Mouse (Mus musculus) embryo, embryonic 11.5 days (tissue): Measurements from ENCODE around the gene Tspyl2.
A peak's percentile ranks its signal among the peaks of the same experiment; 100 is the strongest.
"Not testable (repeated sequence)": the region's sequence is repeated elsewhere in the genome, so short reads cannot be mapped to it uniquely, and the experiment has no call there.

Source experiments
- DNase-seq: peaks from one replicate; pipeline ENCODE4 v3.0.0-alpha.2; 2012; ENCODE audit warnings: low read depth, low spot score

Gene Tspyl2

DNA sequence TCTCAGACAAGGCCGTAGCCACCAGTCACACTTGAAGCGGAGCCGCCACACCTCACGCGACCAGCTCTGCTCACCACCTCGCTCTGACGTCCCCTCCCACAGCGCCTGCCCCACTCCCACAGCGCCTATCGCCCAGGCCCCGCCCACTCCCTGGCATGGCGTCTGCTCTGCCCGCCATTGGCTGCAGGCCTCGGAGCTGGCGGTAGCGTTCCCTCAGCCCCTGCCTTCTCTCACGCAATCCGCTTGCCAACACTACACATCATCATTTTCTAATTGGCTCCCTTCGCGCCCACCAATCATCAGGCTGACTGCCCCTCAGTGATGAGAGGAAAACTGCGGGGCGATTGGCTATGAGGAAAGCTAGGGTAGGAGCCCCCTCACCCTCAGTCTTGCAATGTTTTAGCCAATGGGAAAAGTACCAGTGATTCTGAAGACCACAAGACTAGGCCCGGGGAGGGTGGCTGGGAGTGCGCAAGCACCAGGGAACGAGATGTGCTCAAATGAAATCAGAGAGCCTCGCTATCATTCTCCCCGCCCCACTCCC is at the start of gene Tspyl2:
Tspyl2 (minus strand) TSS at position 68 of the 544 bp plus-strand sequence.
- peak; percentile 77 for DNase-seq

DNA sequence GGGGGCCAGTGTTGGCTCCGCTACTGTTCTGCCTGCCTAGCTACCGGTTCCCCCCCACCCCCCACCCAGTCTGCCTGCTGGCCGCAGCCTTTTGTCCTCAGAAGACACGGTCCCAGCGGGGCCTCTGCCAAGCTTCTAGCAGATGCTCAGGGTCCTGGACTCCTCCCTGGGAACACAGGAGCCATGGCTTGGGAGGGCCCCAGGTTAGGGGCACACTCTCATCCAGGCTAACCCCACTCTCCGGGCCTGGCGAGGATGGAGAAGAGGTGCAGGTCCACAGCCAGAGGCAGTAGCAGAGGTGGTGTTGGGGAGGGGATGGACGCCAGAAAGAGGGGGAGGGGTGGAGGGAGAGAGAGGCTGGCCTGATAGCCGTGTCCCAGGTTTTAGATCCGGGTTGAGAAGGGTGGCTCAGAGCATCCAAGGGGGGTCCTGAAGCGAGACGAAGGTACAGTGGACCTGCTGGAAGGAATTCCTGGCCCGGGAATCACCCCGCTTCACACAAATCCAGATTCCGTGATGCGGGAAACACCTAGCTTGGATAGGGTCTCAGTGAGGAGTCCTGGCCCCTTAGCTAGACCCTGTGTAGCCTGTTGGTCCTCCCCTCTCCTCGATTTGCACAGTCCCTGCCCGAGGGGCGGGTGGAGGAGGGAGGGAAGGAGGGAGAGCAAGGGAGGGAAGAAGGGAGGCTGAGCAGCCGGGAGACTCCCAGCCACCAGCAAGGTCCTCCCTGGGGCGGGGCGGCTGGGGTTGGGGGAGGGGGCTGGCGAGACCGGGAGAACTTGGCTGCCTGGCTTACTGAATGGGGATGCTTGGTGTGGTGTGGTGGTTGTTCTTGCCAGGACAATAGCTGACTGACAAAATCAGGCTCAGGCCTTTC is 26.4 kb upstream of the Tspyl2 start, which contains the start of gene Gpr173:
Gpr173 (minus strand) TSS at position 308 of the 877 bp plus-strand sequence.
- peak; percentile 48 for DNase-seq

GRCm38 (mm10) chrX:152368054-152368396 is 25.8 kb upstream of the Tspyl2 start:
- no peak for DNase-seq

DNA sequence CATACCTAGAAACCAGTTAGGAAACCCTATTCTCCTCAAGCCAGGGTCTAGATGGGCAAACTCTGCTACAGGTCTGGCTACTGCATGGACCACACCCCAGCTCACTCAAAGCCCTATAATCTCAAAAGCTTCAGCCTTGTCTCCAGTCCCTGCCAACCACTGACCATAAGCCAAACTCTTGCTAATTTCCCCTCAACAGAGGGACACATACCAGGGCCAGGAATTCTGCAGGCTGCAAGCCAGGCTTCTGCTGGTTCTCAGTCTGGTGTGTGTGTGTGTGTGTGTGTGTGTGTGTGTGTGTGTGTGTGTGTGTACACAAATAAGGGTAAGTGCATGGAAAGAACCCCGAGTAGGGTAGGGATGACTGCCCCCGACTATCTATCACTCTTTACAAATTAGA is 24.2 kb upstream of the Tspyl2 start:
- no peak for DNase-seq

DNA sequence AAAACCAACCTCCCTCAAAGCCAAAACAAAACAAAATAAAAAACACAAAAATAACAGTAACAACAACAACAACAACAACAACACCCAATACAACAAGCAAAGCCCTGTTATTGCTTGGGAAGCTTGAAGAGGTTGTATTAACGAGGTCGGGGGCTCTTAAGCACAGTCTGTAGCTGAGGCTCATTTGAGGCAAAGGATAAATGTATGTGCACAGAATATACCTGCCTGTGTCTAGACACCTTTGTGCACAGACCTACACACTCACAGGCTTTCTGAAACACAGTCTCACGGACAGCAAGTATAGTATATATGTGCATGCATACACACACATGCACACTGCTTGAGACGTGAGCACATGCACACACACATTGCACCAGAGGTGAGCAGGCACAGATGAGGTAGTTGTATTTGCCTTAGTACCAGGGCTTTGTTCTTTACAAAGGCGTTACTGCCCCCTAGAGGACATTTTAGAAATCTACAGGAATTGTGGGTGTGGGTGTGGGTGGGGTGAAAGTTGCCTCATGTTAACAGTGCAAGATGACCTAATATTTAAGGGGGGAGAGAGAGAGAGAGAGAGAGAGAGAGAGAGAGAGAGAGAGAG is 10.4 kb upstream of the Tspyl2 start:
- peak; percentile 47 for DNase-seq

- DNase-seq = no peak
These were observed 4.8 kb upstream of the Tspyl2 start for GRCm38 (mm10) chrX:152347041-152347440.

DNA sequence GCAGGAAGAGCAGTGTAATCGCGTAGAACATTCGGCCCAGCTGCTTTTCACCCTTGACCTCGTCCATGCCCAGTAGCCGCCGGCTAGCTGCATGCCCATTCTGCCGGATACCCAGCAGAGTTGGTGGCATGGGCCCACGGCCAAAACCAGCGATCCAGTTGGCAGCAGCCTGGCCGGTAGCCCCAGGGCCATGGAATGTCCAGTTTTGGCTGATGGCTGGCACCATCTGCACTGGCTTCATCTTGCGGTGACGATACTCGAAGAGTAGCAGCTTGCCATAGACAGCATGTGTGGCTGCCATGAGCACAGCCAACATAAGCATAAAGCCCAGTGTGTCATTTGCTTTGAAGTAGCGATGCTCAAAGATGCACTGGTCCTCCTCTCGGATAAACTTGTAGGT is 4.4 kb upstream of the Tspyl2 start:
- no peak for DNase-seq

- no peak for DNase-seq
These were observed 678 bp upstream of the Tspyl2 start for GRCm38 (mm10) chrX:152342903-152343302.

DNA sequence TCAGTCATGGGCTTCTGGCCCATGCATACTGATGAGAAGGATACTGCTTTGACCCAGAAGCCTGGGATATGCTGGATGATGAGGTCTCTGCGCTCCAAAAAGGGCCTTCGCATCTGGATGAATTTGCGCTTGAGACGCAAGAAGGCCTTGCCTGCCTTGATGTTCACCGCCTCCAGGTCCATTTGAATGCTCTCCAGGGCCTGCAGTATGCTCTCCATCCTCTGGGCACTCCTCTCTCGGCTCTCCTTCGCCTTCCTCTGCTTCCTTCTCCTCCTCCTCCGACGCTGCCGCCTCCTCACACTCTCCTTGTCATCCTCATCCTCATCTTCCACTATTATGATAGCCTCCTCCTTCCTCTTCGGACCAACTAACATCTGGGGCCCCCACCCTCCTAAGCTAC is 729 bp downstream of the Tspyl2 start:
- DNase-seq = no peak

DNA sequence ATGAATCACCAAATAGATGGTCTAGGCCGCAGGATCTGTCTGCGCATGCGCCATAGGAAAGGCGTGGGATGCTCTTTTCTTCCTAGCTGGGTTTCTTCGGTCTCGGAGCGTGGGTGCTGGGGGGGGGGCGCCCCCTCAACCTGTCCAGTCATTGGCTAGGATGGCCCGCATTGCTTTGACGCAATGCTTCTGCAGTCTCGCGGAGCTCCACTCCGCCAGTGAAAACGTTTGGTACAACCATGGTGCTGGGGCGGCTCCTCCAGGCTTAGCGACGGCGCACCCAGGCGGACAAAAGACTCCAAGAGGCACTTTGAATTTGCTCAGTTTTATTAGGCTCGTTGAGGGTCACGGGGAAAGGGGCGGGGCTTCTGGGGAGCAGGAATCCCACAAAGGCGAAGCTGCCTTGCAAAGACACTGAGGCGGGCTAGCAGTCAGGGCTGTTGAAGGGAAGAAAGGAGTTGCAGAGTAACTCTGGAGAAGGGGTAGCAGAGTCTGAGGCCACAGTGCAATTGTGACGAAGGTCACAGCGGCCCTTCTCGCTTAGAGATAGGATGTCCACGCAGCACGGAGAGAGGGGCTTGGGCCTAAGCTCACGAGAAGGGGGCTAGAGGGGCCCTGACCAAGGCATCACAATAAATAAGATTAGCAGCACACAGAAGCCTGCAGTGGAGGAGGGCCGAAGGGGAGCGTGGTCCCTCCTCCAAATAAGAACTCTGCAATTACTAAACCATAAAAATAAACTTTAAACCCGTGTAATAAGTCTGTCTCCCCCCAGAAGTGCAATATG is 5.5 kb downstream of the Tspyl2 start:
- DNase-seq = peak; percentile 83

DNA sequence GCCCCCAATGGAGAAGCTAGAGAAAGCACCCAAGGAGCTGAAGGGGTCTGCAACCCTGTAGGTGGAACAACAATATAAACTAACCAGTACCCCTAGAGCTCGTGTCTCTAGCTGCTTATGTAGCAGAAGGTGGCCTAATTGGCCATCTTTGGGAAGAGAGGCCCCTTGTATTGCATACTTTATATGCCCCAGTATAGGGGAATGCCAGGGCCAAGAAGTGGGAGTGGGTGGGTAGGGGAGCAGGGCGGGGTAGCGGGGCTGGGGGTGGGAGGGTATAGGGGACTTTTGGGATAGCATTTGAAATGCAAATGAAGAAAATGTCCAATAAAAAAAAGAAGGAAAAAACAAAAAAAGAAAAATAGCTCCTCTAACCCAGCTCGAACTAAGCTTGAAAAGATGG is 6.1 kb downstream of the Tspyl2 start:
- DNase-seq = not testable (repeated sequence)

DNA sequence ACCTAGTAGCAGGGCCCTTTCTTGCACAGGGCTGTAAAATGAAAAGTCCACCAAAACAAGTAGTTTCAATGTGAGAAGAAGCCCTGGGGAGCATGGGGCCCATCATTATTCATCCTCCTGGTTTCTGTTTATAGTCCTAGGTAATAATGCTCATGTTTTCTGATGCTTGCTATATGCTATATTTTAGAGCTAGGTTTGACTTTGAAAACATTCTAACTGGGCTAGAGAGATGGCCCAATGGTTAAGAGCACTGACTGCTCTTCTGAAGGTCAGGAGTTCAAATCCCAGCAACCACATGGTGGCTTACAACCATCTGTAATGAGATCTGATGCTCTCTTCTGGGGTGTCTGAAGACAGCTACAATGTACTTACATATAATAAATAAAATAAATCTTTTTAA is 12.8 kb downstream of the Tspyl2 start:
- not testable (repeated sequence) for DNase-seq

DNA sequence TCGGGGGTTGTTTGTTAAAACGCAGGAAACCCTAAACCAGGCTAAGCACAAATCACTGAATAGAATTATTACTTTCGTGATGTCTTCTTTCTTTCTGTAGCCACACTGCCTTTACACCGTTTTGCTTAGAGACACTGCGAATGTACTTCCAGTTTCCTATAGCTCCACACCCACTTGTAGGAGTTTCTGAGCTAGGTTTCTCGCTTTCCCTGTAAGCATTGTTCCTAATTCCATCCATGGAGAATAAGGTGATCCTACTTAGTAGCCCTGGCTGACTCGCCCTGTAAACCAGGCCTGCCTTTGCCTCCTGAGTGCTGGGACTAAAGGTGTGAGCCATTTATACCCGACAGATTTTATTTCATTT is 14.6 kb downstream of the Tspyl2 start:
- DNase-seq = no peak

GRCm38 (mm10) chrX:152326996-152327688 is 15.1 kb downstream of the Tspyl2 start, which contains the start of gene Kantr:
Gene Kantr, minus strand, starts transcription at chrX:152327495.
- peak; percentile 69 for DNase-seq

DNA sequence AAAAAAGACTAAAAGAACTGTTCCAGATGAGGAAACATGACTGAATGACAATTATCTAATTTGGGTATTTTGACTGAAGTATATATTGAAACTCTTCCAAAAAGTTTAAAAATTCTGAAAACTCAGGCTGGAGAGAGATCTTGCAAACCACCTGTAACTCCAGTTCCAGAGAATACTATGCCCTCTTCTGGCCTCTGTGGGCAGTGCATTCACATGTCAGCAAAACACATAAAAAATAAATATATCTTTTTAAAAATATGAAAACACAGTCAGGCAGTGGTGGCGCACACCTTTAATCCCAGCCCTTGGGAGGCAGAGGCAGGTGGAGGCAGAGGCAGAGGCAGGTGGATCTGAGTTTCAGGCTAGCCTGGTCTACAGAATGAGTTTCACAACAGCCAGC is 18.6 kb downstream of the Tspyl2 start:
- no peak for DNase-seq

DNA sequence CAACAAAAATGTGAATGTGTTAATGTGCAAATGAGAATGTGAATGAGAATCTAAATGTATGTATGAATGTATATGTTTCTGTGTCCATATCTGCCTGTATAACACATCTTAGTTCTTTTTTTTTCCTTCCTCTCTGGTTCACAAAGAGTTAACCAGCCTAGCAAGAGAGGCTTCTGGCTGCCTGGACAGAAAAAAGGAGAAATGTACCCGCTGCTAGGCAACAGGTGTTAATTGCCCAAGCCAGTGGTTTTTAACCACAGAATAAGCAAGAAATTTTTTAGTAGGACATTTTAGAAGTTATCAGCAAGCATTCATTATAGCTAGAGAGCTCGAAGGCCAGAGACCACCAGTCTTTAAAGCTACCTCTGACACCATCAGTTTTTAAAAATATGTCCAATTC is 19.4 kb downstream of the Tspyl2 start:
- no peak for DNase-seq

- no peak for DNase-seq
These were observed 21.7 kb downstream of the Tspyl2 start for GRCm38 (mm10) chrX:152320535-152320934.

- DNase-seq = peak; percentile 11
These were observed 34.3 kb downstream of the Tspyl2 start for GRCm38 (mm10) chrX:152307942-152308341.

DNA sequence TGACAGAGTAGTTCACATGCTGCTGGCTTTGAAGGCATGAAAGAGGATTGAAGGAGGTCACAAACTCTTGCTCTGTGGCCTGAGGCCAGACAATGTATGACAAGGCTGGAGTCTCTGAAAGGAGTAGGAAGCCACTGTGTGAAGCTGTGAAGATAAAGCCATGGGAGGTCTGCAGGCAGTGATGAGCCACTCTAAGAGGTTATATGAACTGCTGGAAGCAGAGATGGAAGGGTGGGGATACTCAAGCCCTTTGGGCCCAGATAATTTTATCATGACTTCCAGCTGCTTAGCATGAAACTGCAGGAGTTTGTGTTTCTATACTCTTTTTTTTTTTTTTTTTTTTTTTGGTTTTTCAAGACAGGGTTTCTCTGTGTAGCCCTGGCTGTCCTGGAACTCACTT is 34.9 kb downstream of the Tspyl2 start:
- DNase-seq = no peak

- no peak for DNase-seq
These were observed 36.0 kb downstream of the Tspyl2 start for GRCm38 (mm10) chrX:152306224-152306623.

DNA sequence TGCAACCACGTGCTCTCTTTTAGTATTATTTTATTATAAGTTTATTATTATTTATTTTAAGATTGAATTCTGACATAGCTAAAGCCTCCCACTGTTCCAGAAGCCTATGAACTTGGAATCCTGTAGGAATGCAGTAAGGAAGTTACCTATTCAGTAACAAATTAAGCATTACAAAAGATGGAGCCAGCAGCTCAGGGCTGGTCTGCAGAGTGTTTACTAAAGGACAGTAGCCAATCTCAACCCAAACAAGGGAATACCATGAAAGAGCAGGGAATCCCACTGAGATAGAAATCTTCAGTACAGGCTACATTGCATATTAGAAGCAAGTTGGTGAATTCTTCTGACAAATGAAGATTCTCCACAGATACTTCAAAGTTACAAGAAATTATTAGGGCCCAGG is 55.2 kb downstream of the Tspyl2 start:
- not testable (repeated sequence) for DNase-seq
